Mouse (Mus musculus) left cerebral cortex, adult 18-20 months (tissue): ENCODE measurements around the gene Hdac1. TPM values are rescaled to one million over a fixed set of nuclear protein-coding genes. Genes with fewer than 3 reads are reported as not detected.

ENCODE experiments used
- DNase-seq, 2 experiments: peaks; one replicate each; pipeline ENCODE4 v3.0.0; 2021 to 2022; ENCODE audit warnings: low spot score in 2 of 2, mixed read lengths in 1 of 2
- long read RNA-seq, 2 experiments: library from polyadenylated mRNA; stranded (forward); transcript quantifications; one replicate each; pipeline ENCODE4 v2.0.0; 2021
- total RNA-seq, 2 experiments: library from RNA; stranded (reverse); gene quantifications; 2 replicates each; pipeline ENCODE4 v1.2.3; 2021

Gene Hdac1
- 10 to 100 TPM; 21.5 to 22.7 TPM for total RNA-seq
- long read RNA-seq, experiment 1, transcript Hdac1-201 (14 exons, 2,038 nt): major isoform, 15 of 23 reads
- long read RNA-seq, experiment 1, partial matches to known transcripts: 2 of 23 reads
- long read RNA-seq, experiment 1, other reads (novel, unspliced or antisense): 6 of 23 reads
- long read RNA-seq, experiment 2, transcript Hdac1-201 (14 exons, 2,038 nt): major isoform, 16 of 19 reads
- long read RNA-seq, experiment 2, partial matches to known transcripts: 2 of 19 reads
- long read RNA-seq, experiment 2, other reads (novel, unspliced or antisense): 1 of 19 reads

- DNase-seq: peak; percentile 92 to 94
Observed at GRCm38 (mm10) chr4:129542592-129543141, at the start of gene Hdac1. Gene Hdac1, minus strand, starts transcription at chr4:129542713.

GRCm38 (mm10) chr4:129588865-129589264, 46.4 kb upstream of the Hdac1 start:
- no peak for DNase-seq

GRCm38 (mm10) chr4:129586943-129587342, 44.4 kb upstream of the Hdac1 start:
- DNase-seq: no peak

- DNase-seq: no peak
Observed at GRCm38 (mm10) chr4:129585773-129586172, 43.3 kb upstream of the Hdac1 start.

- peak; percentile 79 to 80 for DNase-seq
Observed at GRCm38 (mm10) chr4:129584884-129585608, 42.5 kb upstream of the Hdac1 start.

- DNase-seq: no peak
Observed at GRCm38 (mm10) chr4:129584370-129584769, 41.9 kb upstream of the Hdac1 start.

- DNase-seq: no peak
Observed at GRCm38 (mm10) chr4:129582251-129582650, 39.7 kb upstream of the Hdac1 start.

- no peak for DNase-seq
Observed at GRCm38 (mm10) chr4:129580347-129580746, 37.8 kb upstream of the Hdac1 start.

GRCm38 (mm10) chr4:129578466-129578865, 36.0 kb upstream of the Hdac1 start, which contains the start of gene Fam167b:
Gene Fam167b, minus strand, starts transcription at chr4:129578549.
- no peak for DNase-seq

GRCm38 (mm10) chr4:129577688-129578087, 35.2 kb upstream of the Hdac1 start:
- DNase-seq: no peak

- DNase-seq: peak; percentile 48 to 50
Observed at GRCm38 (mm10) chr4:129576863-129577491, 34.5 kb upstream of the Hdac1 start.

- no peak for DNase-seq
Observed at GRCm38 (mm10) chr4:129575171-129575844, 32.8 kb upstream of the Hdac1 start.

- no peak for DNase-seq
Observed at GRCm38 (mm10) chr4:129573430-129573829, 30.9 kb upstream of the Hdac1 start, which contains the start of gene Lck. Gene Lck, minus strand, starts transcription at chr4:129573641.

- no peak for DNase-seq
Observed at GRCm38 (mm10) chr4:129573093-129573370, 30.5 kb upstream of the Hdac1 start.

GRCm38 (mm10) chr4:129572236-129573092, 30.0 kb upstream of the Hdac1 start:
- DNase-seq: no peak

- no peak for DNase-seq
Observed at GRCm38 (mm10) chr4:129571551-129572084, 29.1 kb upstream of the Hdac1 start.

GRCm38 (mm10) chr4:129570028-129570427, 27.5 kb upstream of the Hdac1 start:
- DNase-seq: no peak

- no peak for DNase-seq
Observed at GRCm38 (mm10) chr4:129568366-129568765, 25.9 kb upstream of the Hdac1 start.

GRCm38 (mm10) chr4:129565139-129565538, 22.6 kb upstream of the Hdac1 start:
- no peak for DNase-seq

- no peak for DNase-seq
Observed at GRCm38 (mm10) chr4:129563718-129564117, 21.2 kb upstream of the Hdac1 start.
